Mouse (Mus musculus): Measurements from ENCODE around the gene Cdyl. TPM values are rescaled to one million over a fixed set of nuclear protein-coding genes. Genes with fewer than 3 reads are reported as not detected.

The Cdyl gene
- polyA plus RNA-seq, 1 experiment from 2014 or later = 5.8 TPM

- peaks cover 9% of the 10 kb centered on the region; the same call in 1 of the 2 replicates for H3K36me3 ChIP-seq (replicated peaks; ENCODE audit: insufficient read depth, low read length)
- no peaks in the 10 kb centered on the region for H3K9me3 ChIP-seq (ENCODE audit: low read length)
- TF ChIP-seq EP300 (IDR thresholded peaks at IDR 0.05; ENCODE audit: low read depth) (no peak), CTCF (IDR thresholded peaks at IDR 0.05; ENCODE audit: low read depth) (no peak)
- DNase-seq (no peak), ATAC-seq (no peak)
- H3K4me1 ChIP-seq (ENCODE audit: insufficient read depth) = no peaks in the 10 kb centered on the region
- no peaks in the 10 kb centered on the region for H3K27me3 ChIP-seq (ENCODE audit: insufficient read depth, low read length)
- no peak overlapping the region for H3K4me2 ChIP-seq (ENCODE audit: low read depth, low read length)
- WGBS (ENCODE audit: insufficient replicate concordance) = 96% methylated on average over 3 of the region's 3 CpGs
- no peak overlapping the region for H3K4me3 ChIP-seq (ENCODE audit: low read depth, low read length)
- H3K9ac ChIP-seq (replicated peaks) = no peak overlapping the region
- no peak overlapping the region for H3K27ac ChIP-seq (ENCODE audit: low read depth)
Measured at GRCm38 (mm10) chr13:35845306-35845705, 185.7 kb downstream of the Cdyl start.

- Histone ChIP-seq H3K27me3 (ENCODE audit: insufficient read depth, low read length) (no peaks in the 10 kb centered on the region), H3K4me2 (ENCODE audit: low read depth, low read length) (no peak overlapping the region), H3K4me1 (ENCODE audit: insufficient read depth) (peaks cover 3% of the 10 kb centered on the region; the same call in 1 of the 2 replicates), H3K9me3 (ENCODE audit: low read length) (no peaks in the 10 kb centered on the region), H3K27ac (ENCODE audit: low read depth) (no peak overlapping the region), H3K9ac (replicated peaks) (no peak overlapping the region), H3K4me3 (ENCODE audit: low read depth, low read length) (no peak overlapping the region), H3K36me3 (replicated peaks; ENCODE audit: insufficient read depth, low read length) (no peaks in the 10 kb centered on the region)
- 82% methylated on average over 3 of the region's 3 CpGs for WGBS (ENCODE audit: insufficient replicate concordance)
- DNase-seq (no peak), ATAC-seq (no peak)
- TF ChIP-seq CTCF (IDR thresholded peaks at IDR 0.05; ENCODE audit: low read depth) (no peak), EP300 (IDR thresholded peaks at IDR 0.05; ENCODE audit: low read depth) (no peak)
Measured at GRCm38 (mm10) chr13:35848694-35849093, 189.1 kb downstream of the Cdyl start.

GRCm38 (mm10) chr13:35851581-35851980 is 191.9 kb downstream of the Cdyl start:
- WGBS (ENCODE audit: insufficient replicate concordance) = 90% methylated on average over 6 of the region's 6 CpGs
- Histone ChIP-seq H3K27me3 (ENCODE audit: insufficient read depth, low read length) (no peaks in the 10 kb centered on the region), H3K9ac (replicated peaks) (no peak overlapping the region), H3K9me3 (ENCODE audit: low read length) (no peaks in the 10 kb centered on the region), H3K4me1 (ENCODE audit: insufficient read depth) (peaks cover 3% of the 10 kb centered on the region; the same call in 1 of the 2 replicates), H3K4me3 (ENCODE audit: low read depth, low read length) (no peak overlapping the region), H3K27ac (ENCODE audit: low read depth) (no peak overlapping the region), H3K36me3 (replicated peaks; ENCODE audit: insufficient read depth, low read length) (no peaks in the 10 kb centered on the region; the same call in 1 of the 2 replicates), H3K4me2 (ENCODE audit: low read depth, low read length) (no peak overlapping the region)
- DNase-seq (no peak), ATAC-seq (no peak)
- TF ChIP-seq CTCF (IDR thresholded peaks at IDR 0.05; ENCODE audit: low read depth) = no peak
- no peak for TF ChIP-seq EP300 (IDR thresholded peaks at IDR 0.05; ENCODE audit: low read depth)

DNA sequence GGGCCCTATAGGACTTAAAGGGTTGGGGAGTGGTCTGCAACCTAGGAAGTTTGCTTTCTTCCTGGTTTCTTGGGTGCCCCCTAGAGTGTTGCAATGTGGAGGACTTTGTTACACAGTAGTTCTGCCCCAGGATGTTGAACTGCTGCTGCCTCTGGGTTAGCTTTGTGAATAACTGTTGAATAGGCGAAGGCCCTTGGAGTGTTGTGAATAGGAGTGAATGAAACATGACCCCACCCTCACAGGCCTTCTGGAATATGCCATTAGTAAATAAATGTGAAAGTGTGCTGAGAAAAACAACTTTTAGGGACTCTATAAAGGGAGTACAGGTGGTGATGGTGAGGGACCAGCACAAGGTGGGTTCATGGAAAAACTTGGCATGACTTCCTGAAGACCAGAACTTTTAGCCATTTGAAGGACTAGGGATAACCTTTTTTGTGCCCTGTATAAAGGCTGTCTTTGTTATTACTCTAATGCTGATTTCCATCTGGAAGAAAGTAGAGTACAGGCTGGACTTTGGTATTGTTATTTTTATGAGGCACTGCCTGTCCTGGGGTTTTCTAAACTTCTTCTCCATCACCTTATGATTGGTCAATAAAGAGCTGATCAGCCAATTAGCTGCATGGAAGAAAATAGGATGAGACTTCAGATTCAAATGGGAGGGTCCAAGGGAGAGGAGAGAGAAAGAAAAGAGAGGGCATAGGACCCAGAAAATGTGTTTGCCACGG is 193.4 kb downstream of the Cdyl start:
- no peak overlapping the region for H3K27ac ChIP-seq (ENCODE audit: low read depth)
- no peak overlapping the region for H3K4me2 ChIP-seq (ENCODE audit: low read depth, low read length)
- no peaks in the 10 kb centered on the region for H3K27me3 ChIP-seq (ENCODE audit: insufficient read depth, low read length)
- H3K9me3 ChIP-seq (ENCODE audit: low read length) = no peaks in the 10 kb centered on the region
- ATAC-seq = no peak
- H3K9ac ChIP-seq (replicated peaks) = no peak overlapping the region
- no peak overlapping the region for H3K4me3 ChIP-seq (ENCODE audit: low read depth, low read length)
- no peak for DNase-seq
- H3K4me1 ChIP-seq (ENCODE audit: insufficient read depth) = peaks cover 3% of the 10 kb centered on the region; the same call in 1 of the 2 replicates
- TF ChIP-seq CTCF (IDR thresholded peaks at IDR 0.05; ENCODE audit: low read depth) = no peak
- TF ChIP-seq EP300 (IDR thresholded peaks at IDR 0.05; ENCODE audit: low read depth) = no peak
- WGBS (ENCODE audit: insufficient replicate concordance) = 95% methylated on average over 2 of the region's 2 CpGs
- peaks cover 6% of the 10 kb centered on the region; the same call in 1 of the 2 replicates for H3K36me3 ChIP-seq (replicated peaks; ENCODE audit: insufficient read depth, low read length)

GRCm38 (mm10) chr13:35857486-35857885 is 197.9 kb downstream of the Cdyl start:
- DNase-seq (no peak), ATAC-seq (no peak)
- Histone ChIP-seq H3K27me3 (ENCODE audit: insufficient read depth, low read length) (no peaks in the 10 kb centered on the region), H3K36me3 (replicated peaks; ENCODE audit: insufficient read depth, low read length) (peaks cover 8% of the 10 kb centered on the region; the same call in 1 of the 2 replicates), H3K27ac (ENCODE audit: low read depth) (no peak overlapping the region), H3K4me3 (ENCODE audit: low read depth, low read length) (no peak overlapping the region), H3K9ac (replicated peaks) (no peak overlapping the region), H3K4me1 (ENCODE audit: insufficient read depth) (peaks cover 3% of the 10 kb centered on the region; the same call in 1 of the 2 replicates), H3K9me3 (ENCODE audit: low read length) (no peaks in the 10 kb centered on the region), H3K4me2 (ENCODE audit: low read depth, low read length) (no peak overlapping the region)
- WGBS (ENCODE audit: insufficient replicate concordance) = 91% methylated on average over 7 of the region's 7 CpGs
- TF ChIP-seq EP300 (IDR thresholded peaks at IDR 0.05; ENCODE audit: low read depth) = no peak
- no peak for TF ChIP-seq CTCF (IDR thresholded peaks at IDR 0.05; ENCODE audit: low read depth)

- Histone ChIP-seq H3K9ac (replicated peaks) (no peak overlapping the region), H3K27ac (ENCODE audit: low read depth) (no peak overlapping the region), H3K4me1 (ENCODE audit: insufficient read depth) (no peaks in the 10 kb centered on the region), H3K27me3 (ENCODE audit: insufficient read depth, low read length) (no peaks in the 10 kb centered on the region), H3K36me3 (replicated peaks; ENCODE audit: insufficient read depth, low read length) (peaks cover 29% of the 10 kb centered on the region; the same call in 1 of the 2 replicates), H3K9me3 (ENCODE audit: low read length) (no peaks in the 10 kb centered on the region), H3K4me3 (ENCODE audit: low read depth, low read length) (no peak overlapping the region), H3K4me2 (ENCODE audit: low read depth, low read length) (no peak overlapping the region)
- 76% methylated on average over 8 of the region's 8 CpGs for WGBS (ENCODE audit: insufficient replicate concordance)
- DNase-seq (no peak), ATAC-seq (no peak)
- TF ChIP-seq CTCF (IDR thresholded peaks at IDR 0.05; ENCODE audit: low read depth) (no peak), EP300 (IDR thresholded peaks at IDR 0.05; ENCODE audit: low read depth) (no peak)
Measured at GRCm38 (mm10) chr13:35860916-35861315, 201.3 kb downstream of the Cdyl start.
